Mouse (Mus musculus) cerebellum, adult 2 months (tissue): ENCODE measurements around the gene Zdhhc24.

ENCODE experiments used
- CTCF ChIP-seq: fragments of 200-500 bp; IDR thresholded peaks from 2 replicates; pipeline ENCODE4 v1.5.1; 2011; ENCODE audit warnings: low read depth, mild to moderate bottlenecking, control low read depth, low read length, moderate library complexity, borderline replicate concordance; ENCODE audit not compliant: insufficient read depth
- POLR2A ChIP-seq: fragments of 200-500 bp; IDR thresholded peaks from 2 replicates; pipeline ENCODE4 v1.6.1; 2011; ENCODE audit warnings: low read length, control low read depth, borderline replicate concordance; ENCODE audit not compliant: insufficient read depth

- no peak for TF ChIP-seq CTCF
- TF ChIP-seq POLR2A = no peak
Measured at GRCm38 (mm10) chr19:4840848-4841247, 37.6 kb upstream of the Zdhhc24 start.
